Mouse (Mus musculus): ENCODE data around the gene Med27. TPM values are rescaled to one million over a fixed set of nuclear protein-coding genes. Genes with fewer than 3 reads are reported as not detected.

Med27 gene
- polyA plus RNA-seq, 1 experiment from 2014 or later = 76.0 TPM

DNA sequence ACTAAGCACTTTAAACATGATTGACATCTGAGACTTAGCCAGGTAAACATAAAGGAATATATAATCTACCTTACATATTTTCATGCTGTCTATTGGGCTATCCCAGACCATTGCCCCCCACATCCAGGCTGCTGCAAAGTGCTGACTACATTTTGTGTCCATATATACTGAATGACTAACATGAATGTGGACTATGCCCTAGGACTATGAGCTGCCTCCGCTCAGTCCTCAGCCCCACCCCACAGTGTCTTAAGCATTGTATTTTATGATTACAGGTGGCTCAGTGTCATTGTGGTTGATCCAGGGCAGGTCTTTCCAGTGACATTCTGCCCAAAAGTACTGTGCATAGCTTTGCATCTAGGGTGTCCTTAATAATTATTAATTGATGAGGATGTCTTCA lies 8.2 kb upstream of the Med27 start:
- Histone ChIP-seq H3K9me3 (ENCODE audit: control insufficient read depth, low read length) (no peaks in the 10 kb centered on the region), H3K4me3 (ENCODE audit: low read depth, low read length) (no peak overlapping the region), H3K27me3 (ENCODE audit: control insufficient read depth, insufficient read depth, low read length) (no peaks in the 10 kb centered on the region), H3K9ac (ENCODE audit: low read length) (no peak overlapping the region), H3K4me2 (ENCODE audit: low read depth) (no peak overlapping the region), H3K4me1 (ENCODE audit: control insufficient read depth, insufficient read depth, low read length) (no peaks in the 10 kb centered on the region), H3K27ac (ENCODE audit: low read depth, low read length) (no peak overlapping the region), H3K36me3 (ENCODE audit: control insufficient read depth, insufficient read depth, low read length) (no peaks in the 10 kb centered on the region)
- WGBS = 97% methylated on average over 1 of the region's 1 CpGs
- DNase-seq (ENCODE audit: low spot score) (no peak), ATAC-seq (ENCODE audit: insufficient read depth, low FRiP score, low TSS enrichment) (no peak)

DNA sequence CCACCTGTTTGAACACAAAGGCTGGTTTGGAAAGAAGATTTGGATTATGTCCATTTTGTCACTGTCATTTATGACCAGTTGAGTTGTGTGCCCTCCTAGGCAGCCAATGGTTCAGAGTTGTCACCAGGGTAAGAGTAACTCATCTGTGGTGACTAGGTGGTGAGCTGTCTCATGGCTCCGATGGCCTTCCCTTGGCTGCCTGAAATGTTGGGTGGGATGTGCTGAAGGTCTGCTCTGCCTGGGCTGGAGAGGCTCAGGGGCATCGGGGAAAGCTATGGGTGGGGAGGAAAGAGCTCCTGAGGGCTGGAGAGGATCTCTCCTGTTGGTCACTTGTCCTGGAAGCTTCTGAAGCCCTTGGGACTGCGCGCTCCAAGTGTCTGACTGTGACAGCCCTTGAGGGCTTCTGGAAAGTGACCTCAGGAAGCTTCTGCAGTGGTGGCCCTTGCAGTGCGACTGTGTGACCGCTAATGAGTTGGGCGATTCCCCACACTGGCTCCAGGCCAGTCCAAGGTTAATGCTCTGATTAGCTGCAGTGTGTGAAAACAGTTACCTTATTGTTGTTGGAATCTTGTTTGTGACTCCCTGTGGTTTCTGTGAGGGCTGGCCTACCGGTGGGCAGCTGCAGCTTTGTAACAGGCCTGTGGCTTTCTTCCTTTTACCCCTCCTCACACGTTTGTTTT lies 12.2 kb downstream of the Med27 start:
- ATAC-seq (ENCODE audit: insufficient read depth, low FRiP score, low TSS enrichment) = no peak
- no peak for DNase-seq (ENCODE audit: low spot score)
- Histone ChIP-seq H3K4me3 (ENCODE audit: low read depth, low read length) (no peak overlapping the region), H3K27me3 (ENCODE audit: control insufficient read depth, insufficient read depth, low read length) (no peaks in the 10 kb centered on the region), H3K27ac (ENCODE audit: low read depth, low read length) (no peak overlapping the region), H3K36me3 (ENCODE audit: control insufficient read depth, insufficient read depth, low read length) (no peaks in the 10 kb centered on the region), H3K9me3 (ENCODE audit: control insufficient read depth, low read length) (no peaks in the 10 kb centered on the region), H3K9ac (ENCODE audit: low read length) (no peak overlapping the region), H3K4me2 (ENCODE audit: low read depth) (no peak overlapping the region), H3K4me1 (ENCODE audit: control insufficient read depth, insufficient read depth, low read length) (no peaks in the 10 kb centered on the region; the same call in 1 of the 2 replicates)
- 49% methylated on average over 9 of the region's 9 CpGs for WGBS

DNA sequence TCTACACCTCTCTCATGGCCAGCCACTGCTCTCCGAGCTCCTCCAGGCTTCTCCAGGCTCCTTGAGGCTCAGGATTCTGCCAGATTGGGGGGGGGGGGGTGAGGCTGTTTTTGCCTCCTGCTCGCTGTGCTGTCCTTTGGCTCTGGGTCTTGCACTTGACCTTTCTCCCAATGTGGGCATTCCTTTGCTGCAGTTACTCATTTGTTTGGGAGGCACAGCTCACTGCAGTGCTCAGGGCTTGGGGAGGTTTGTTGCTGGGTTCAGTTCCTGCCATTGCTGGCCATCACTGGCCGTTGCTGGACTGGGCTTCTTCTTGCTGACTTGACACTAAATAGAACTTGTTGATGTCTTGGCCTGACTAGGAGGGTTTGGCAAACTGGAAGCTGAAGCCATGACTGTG lies 14.3 kb downstream of the Med27 start:
- Histone ChIP-seq H3K27me3 (ENCODE audit: control insufficient read depth, insufficient read depth, low read length) (no peaks in the 10 kb centered on the region), H3K9me3 (ENCODE audit: control insufficient read depth, low read length) (no peaks in the 10 kb centered on the region), H3K4me1 (ENCODE audit: control insufficient read depth, insufficient read depth, low read length) (no peaks in the 10 kb centered on the region; the same call in 1 of the 2 replicates), H3K4me2 (ENCODE audit: low read depth) (no peak overlapping the region), H3K36me3 (ENCODE audit: control insufficient read depth, insufficient read depth, low read length) (no peaks in the 10 kb centered on the region), H3K27ac (ENCODE audit: low read depth, low read length) (no peak overlapping the region), H3K4me3 (ENCODE audit: low read depth, low read length) (no peak overlapping the region), H3K9ac (ENCODE audit: low read length) (no peak overlapping the region)
- WGBS = 76% methylated on average over 3 of the region's 3 CpGs
- ATAC-seq (ENCODE audit: insufficient read depth, low FRiP score, low TSS enrichment) (no peak), DNase-seq (ENCODE audit: low spot score) (no peak)

DNA sequence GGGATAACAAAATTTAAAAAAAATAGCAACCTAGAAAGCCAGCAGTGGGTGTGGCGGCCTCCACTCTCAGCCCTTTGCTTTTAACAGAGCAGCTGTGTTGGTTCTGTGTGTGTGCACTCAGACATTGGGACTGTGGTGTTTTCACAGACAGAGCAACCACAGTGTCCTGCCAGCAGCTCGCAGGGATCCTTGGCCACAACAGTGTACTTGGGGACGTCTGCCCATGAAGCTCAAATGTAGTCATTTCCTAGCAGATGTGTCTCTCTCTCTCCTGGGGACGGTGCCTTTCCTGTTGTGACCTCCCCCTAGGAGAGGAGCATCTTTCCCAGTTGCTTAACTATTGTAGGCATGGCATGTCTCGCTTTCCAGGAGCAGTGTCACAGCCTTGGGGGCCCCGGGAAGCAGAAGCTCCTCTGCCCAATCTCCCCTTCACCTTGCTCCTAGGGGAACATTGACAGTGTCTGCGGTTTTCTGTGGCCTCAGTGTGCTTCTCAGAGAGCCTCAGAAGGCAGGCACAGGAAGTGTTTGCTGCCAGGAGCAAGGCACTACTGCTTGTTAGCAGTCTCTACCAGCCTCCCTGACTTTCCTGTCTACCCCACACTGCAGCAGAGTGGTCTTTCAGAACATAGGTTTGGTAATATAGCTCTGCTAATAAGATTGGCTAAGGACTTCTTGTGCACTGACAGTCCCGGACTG lies 18.5 kb downstream of the Med27 start:
- no peak overlapping the region for H3K9ac ChIP-seq (ENCODE audit: low read length)
- WGBS = 83% methylated on average over 8 of the region's 8 CpGs
- DNase-seq (ENCODE audit: low spot score) (no peak), ATAC-seq (ENCODE audit: insufficient read depth, low FRiP score, low TSS enrichment) (no peak)
- H3K4me2 ChIP-seq (ENCODE audit: low read depth) = no peak overlapping the region
- no peak overlapping the region for H3K4me3 ChIP-seq (ENCODE audit: low read depth, low read length)
- H3K4me1 ChIP-seq (ENCODE audit: control insufficient read depth, insufficient read depth, low read length) = peaks cover 3% of the 10 kb centered on the region; the same call in 1 of the 2 replicates
- no peaks in the 10 kb centered on the region for H3K27me3 ChIP-seq (ENCODE audit: control insufficient read depth, insufficient read depth, low read length)
- no peaks in the 10 kb centered on the region for H3K36me3 ChIP-seq (ENCODE audit: control insufficient read depth, insufficient read depth, low read length)
- H3K27ac ChIP-seq (ENCODE audit: low read depth, low read length) = no peak overlapping the region
- no peaks in the 10 kb centered on the region for H3K9me3 ChIP-seq (ENCODE audit: control insufficient read depth, low read length)

DNA sequence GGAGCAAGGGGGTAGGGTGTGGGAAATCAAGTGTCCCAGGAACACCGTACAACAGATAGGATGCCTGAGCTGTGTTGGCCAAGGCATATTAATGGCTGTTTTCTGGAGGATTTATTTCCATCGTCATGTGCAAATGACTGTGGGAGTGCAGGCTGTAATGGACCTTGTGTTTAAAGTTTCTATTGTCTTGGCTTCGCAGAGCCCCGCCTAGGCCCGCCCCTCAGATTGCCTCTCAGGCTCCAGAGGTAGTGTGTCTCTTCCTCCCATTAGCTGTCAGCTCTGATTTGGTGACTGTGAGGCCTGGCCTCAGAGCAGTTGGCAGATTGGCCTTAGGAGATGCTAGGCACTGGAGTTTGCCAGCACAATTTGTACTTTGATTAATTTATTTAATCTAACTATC lies 22.1 kb downstream of the Med27 start:
- Histone ChIP-seq H3K9ac (ENCODE audit: low read length) (no peak overlapping the region), H3K4me3 (ENCODE audit: low read depth, low read length) (no peak overlapping the region), H3K4me2 (ENCODE audit: low read depth) (no peak overlapping the region), H3K27me3 (ENCODE audit: control insufficient read depth, insufficient read depth, low read length) (no peaks in the 10 kb centered on the region), H3K9me3 (ENCODE audit: control insufficient read depth, low read length) (no peaks in the 10 kb centered on the region), H3K36me3 (ENCODE audit: control insufficient read depth, insufficient read depth, low read length) (no peaks in the 10 kb centered on the region), H3K27ac (ENCODE audit: low read depth, low read length) (no peak overlapping the region), H3K4me1 (ENCODE audit: control insufficient read depth, insufficient read depth, low read length) (peaks cover 3% of the 10 kb centered on the region; the same call in 1 of the 2 replicates)
- ATAC-seq (ENCODE audit: insufficient read depth, low FRiP score, low TSS enrichment) (no peak), DNase-seq (ENCODE audit: low spot score) (peak; percentile 20)
- 22% methylated on average over 5 of the region's 5 CpGs for WGBS

GRCm38 (mm10) chr2:29372176-29372575 lies 25.6 kb downstream of the Med27 start:
- Histone ChIP-seq H3K9me3 (ENCODE audit: control insufficient read depth, low read length) (no peaks in the 10 kb centered on the region), H3K4me2 (ENCODE audit: low read depth) (no peak overlapping the region), H3K36me3 (ENCODE audit: control insufficient read depth, insufficient read depth, low read length) (no peaks in the 10 kb centered on the region), H3K27me3 (ENCODE audit: control insufficient read depth, insufficient read depth, low read length) (no peaks in the 10 kb centered on the region), H3K27ac (ENCODE audit: low read depth, low read length) (no peak overlapping the region), H3K4me1 (ENCODE audit: control insufficient read depth, insufficient read depth, low read length) (peaks cover 3% of the 10 kb centered on the region; the same call in 1 of the 2 replicates), H3K4me3 (ENCODE audit: low read depth, low read length) (no peak overlapping the region), H3K9ac (ENCODE audit: low read length) (no peak overlapping the region)
- no peak for DNase-seq (ENCODE audit: low spot score)
- WGBS = 87% methylated on average over 5 of the region's 5 CpGs
- no peak for ATAC-seq (ENCODE audit: insufficient read depth, low FRiP score, low TSS enrichment)

GRCm38 (mm10) chr2:29381683-29382082 lies 35.1 kb downstream of the Med27 start:
- Histone ChIP-seq H3K36me3 (ENCODE audit: control insufficient read depth, insufficient read depth, low read length) (no peaks in the 10 kb centered on the region), H3K9me3 (ENCODE audit: control insufficient read depth, low read length) (no peaks in the 10 kb centered on the region), H3K27me3 (ENCODE audit: control insufficient read depth, insufficient read depth, low read length) (no peaks in the 10 kb centered on the region), H3K4me2 (ENCODE audit: low read depth) (no peak overlapping the region), H3K4me3 (ENCODE audit: low read depth, low read length) (no peak overlapping the region), H3K27ac (ENCODE audit: low read depth, low read length) (no peak overlapping the region), H3K4me1 (ENCODE audit: control insufficient read depth, insufficient read depth, low read length) (no peaks in the 10 kb centered on the region), H3K9ac (ENCODE audit: low read length) (no peak overlapping the region)
- DNase-seq (ENCODE audit: low spot score) = no peak
- no peak for ATAC-seq (ENCODE audit: insufficient read depth, low FRiP score, low TSS enrichment)
- WGBS = 42% methylated on average over 4 of the region's 4 CpGs

DNA sequence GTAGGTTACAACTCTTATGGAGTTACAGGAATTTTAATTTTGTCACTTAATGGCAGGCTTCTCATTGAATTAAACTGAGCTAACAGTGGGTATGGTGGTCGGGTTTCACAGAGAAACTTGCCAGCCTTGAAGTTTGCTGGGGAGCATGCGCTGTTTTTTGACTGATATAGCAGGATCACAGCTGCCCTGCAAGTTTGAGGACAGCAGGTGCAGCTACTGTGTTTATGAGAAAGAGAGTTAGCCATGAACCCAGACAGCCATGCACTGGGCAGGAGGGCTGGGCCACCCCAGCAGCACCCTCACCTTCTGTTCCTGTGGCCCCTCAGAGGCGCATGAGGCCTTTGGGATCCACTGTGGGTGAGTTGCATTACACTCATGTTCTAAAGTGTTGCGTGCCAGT lies 36.0 kb downstream of the Med27 start:
- Histone ChIP-seq H3K9ac (ENCODE audit: low read length) (no peak overlapping the region), H3K36me3 (ENCODE audit: control insufficient read depth, insufficient read depth, low read length) (no peaks in the 10 kb centered on the region), H3K4me2 (ENCODE audit: low read depth) (no peak overlapping the region), H3K27ac (ENCODE audit: low read depth, low read length) (no peak overlapping the region), H3K4me3 (ENCODE audit: low read depth, low read length) (no peak overlapping the region), H3K9me3 (ENCODE audit: control insufficient read depth, low read length) (no peaks in the 10 kb centered on the region), H3K4me1 (ENCODE audit: control insufficient read depth, insufficient read depth, low read length) (no peaks in the 10 kb centered on the region), H3K27me3 (ENCODE audit: control insufficient read depth, insufficient read depth, low read length) (no peaks in the 10 kb centered on the region)
- DNase-seq (ENCODE audit: low spot score) (no peak), ATAC-seq (ENCODE audit: insufficient read depth, low FRiP score, low TSS enrichment) (no peak)
- WGBS = over 99% methylated on average over 4 of the region's 4 CpGs

GRCm38 (mm10) chr2:29383133-29383532 lies 36.5 kb downstream of the Med27 start:
- Histone ChIP-seq H3K9me3 (ENCODE audit: control insufficient read depth, low read length) (no peaks in the 10 kb centered on the region), H3K9ac (ENCODE audit: low read length) (no peak overlapping the region), H3K36me3 (ENCODE audit: control insufficient read depth, insufficient read depth, low read length) (no peaks in the 10 kb centered on the region), H3K4me3 (ENCODE audit: low read depth, low read length) (no peak overlapping the region), H3K4me2 (ENCODE audit: low read depth) (no peak overlapping the region), H3K27me3 (ENCODE audit: control insufficient read depth, insufficient read depth, low read length) (no peaks in the 10 kb centered on the region), H3K4me1 (ENCODE audit: control insufficient read depth, insufficient read depth, low read length) (no peaks in the 10 kb centered on the region), H3K27ac (ENCODE audit: low read depth, low read length) (no peak overlapping the region)
- no peak for ATAC-seq (ENCODE audit: insufficient read depth, low FRiP score, low TSS enrichment)
- DNase-seq (ENCODE audit: low spot score) = no peak
